14 mouse cellular contexts compared by ENCODE assay signal in the genomic region with DNA sequence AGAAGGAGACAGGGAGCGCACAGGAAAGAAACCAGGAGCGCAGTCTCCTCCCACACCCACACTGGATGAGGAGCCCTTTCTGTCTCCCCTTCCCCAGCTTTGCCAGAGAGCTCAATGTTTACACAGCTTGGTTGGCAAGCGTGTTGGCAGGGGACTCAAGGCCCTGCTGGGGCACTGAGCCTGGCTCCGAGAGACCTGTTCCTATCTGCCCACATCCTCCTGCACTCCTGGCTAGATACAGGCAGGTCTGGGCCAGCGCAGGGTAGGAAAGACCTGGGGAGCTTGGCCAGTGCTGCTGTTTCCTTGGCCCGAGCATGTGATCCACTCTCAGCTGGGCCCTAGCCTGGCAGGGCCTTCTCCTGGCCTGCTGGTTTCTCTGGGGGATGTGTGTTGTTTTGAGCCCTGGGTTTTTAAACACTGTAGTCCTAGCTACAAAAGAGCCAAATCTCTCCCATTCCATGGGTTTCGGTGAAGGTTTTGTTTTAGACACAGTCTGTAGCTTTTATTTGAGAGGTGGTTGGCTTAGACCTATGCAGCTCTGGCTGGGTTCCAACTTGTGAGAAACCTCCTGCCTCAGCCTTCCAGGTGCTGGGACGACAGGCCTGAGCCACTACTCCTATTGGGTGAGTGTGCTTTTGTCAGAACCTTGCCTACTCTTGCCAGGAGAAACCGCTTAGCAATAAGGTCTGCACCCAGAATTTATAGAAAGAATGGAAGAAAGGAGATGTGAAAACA.
A peak's percentile ranks its signal among the peaks of the same experiment; 100 is the strongest.
DNase-seq lines count a peak whose midpoint lies in the region; ATAC-seq lines count a peak whose summit lies in the region.
"Had no signal": no experiment of that assay in that cellular context is flagged by ENCODE, and none has a peak within 500 bp of the region (broad histone marks: within the 10 kb centered on the region; RNA-seq: fewer than 3 reads in every experiment).

No protein-coding gene starts in this region.

- no peaks in the 10 kb centered on the region for H3K36me3 ChIP-seq in hindbrain, embryonic 15.5 days
- H3K36me3 ChIP-seq in hindbrain, embryonic 13.5 days = no peaks in the 10 kb centered on the region
- H3K36me3 ChIP-seq: limb, embryonic 12.5 days had no signal

- DNase-seq in right cerebral cortex, postnatal 4 days = peak; percentile 4
- no peak for DNase-seq in right cerebral cortex, postnatal 14 days
- DNase-seq in cerebellum, postnatal 10 days = peak; percentile 87 to 94
- peak; percentile 46 for DNase-seq in skeletal muscle tissue, adult 2 months (ENCODE audit: low read depth, low spot score)
- no peak for DNase-seq in testis, postnatal 14 days (ENCODE audit: low spot score)
- DNase-seq in urinary bladder, postnatal 10 days (ENCODE audit: low spot score) = no peak
- DNase-seq: kidney, adult 8-10 months; liver, postnatal 0 days had no signal

- WGBS in hindbrain, embryonic 15.5 days = 82% methylated on average over 9 of the region's 9 CpGs
- 87% methylated on average over 9 of the region's 9 CpGs for WGBS in hindbrain, embryonic 13.5 days

- H3K27ac ChIP-seq in hindbrain, embryonic 15.5 days (replicated peaks) = no peak overlapping the region
- H3K27ac ChIP-seq in hindbrain, embryonic 13.5 days = no peak overlapping the region
- H3K27ac ChIP-seq: hindbrain, embryonic 14.5 days; layer of hippocampus, adult 2 months; limb, embryonic 12.5 days had no signal

- no peaks in the 10 kb centered on the region for H3K27me3 ChIP-seq in hindbrain, embryonic 15.5 days
- no peaks in the 10 kb centered on the region for H3K27me3 ChIP-seq in hindbrain, embryonic 13.5 days
- H3K27me3 ChIP-seq: limb, embryonic 12.5 days had no signal

- peak; percentile 51; the same call in 1 of the 2 replicates for ATAC-seq in hindbrain, embryonic 15.5 days (ENCODE audit: low FRiP score, low read depth)
- no peak for ATAC-seq in hindbrain, embryonic 13.5 days (ENCODE audit: low FRiP score)
- ATAC-seq: liver, postnatal 0 days had no signal

- H3K4me2 ChIP-seq in hindbrain, embryonic 15.5 days = no peak overlapping the region
- H3K4me2 ChIP-seq in hindbrain, embryonic 13.5 days = no peak overlapping the region
- H3K4me2 ChIP-seq: heart, embryonic 11.5 days; hindbrain, embryonic 14.5 days; limb, embryonic 12.5 days had no signal

- no peak overlapping the region for H3K9ac ChIP-seq in hindbrain, embryonic 15.5 days
- H3K9ac ChIP-seq in hindbrain, embryonic 13.5 days = no peak overlapping the region
- H3K9ac ChIP-seq: hindbrain, embryonic 14.5 days; limb, embryonic 12.5 days; liver, postnatal 0 days had no signal

- no peaks in the 10 kb centered on the region for H3K4me1 ChIP-seq in hindbrain, embryonic 15.5 days (replicated peaks)
- H3K4me1 ChIP-seq in hindbrain, embryonic 13.5 days (replicated peaks) = no peaks in the 10 kb centered on the region
- H3K4me1 ChIP-seq: limb, embryonic 12.5 days had no signal

- H3K9me3 ChIP-seq in hindbrain, embryonic 15.5 days = no peaks in the 10 kb centered on the region
- H3K9me3 ChIP-seq in hindbrain, embryonic 13.5 days = no peaks in the 10 kb centered on the region
- H3K9me3 ChIP-seq: limb, embryonic 12.5 days had no signal

- H3K4me3 ChIP-seq in hindbrain, embryonic 15.5 days = no peak overlapping the region
- H3K4me3 ChIP-seq in hindbrain, embryonic 13.5 days = no peak overlapping the region
- H3K4me3 ChIP-seq: layer of hippocampus, adult 2 months; limb, embryonic 12.5 days had no signal

Comparison
In these comparisons a context has a peak if more than half of its experiments do, and no peak if none do; other contexts are left out.
1. DNase-seq: peak in right cerebral cortex, postnatal 4 days (single experiment), cerebellum, postnatal 10 days (2 of 2) and skeletal muscle tissue, adult 2 months (single experiment); none in right cerebral cortex, postnatal 14 days (single experiment), testis, postnatal 14 days (single experiment) and urinary bladder, postnatal 10 days (single experiment).